Mouse (Mus musculus) heart, adult 8-10 months (tissue): ENCODE measurements around the gene Lrrc66. TPM values are rescaled to one million over a fixed set of nuclear protein-coding genes. Genes with fewer than 3 reads are reported as not detected.

Experiments used
- DNase-seq: peaks from one replicate; pipeline ENCODE4 v3.0.0; 2022; ENCODE audit warnings: low spot score
- total RNA-seq, 4 experiments: library from RNA; stranded (reverse); gene quantifications; 2 replicates each; pipeline ENCODE4 v1.2.4; 2022

Gene Lrrc66
- under 1 TPM in 1 of 4 experiments, not detected in 3; 0.12 TPM for total RNA-seq

DNA sequence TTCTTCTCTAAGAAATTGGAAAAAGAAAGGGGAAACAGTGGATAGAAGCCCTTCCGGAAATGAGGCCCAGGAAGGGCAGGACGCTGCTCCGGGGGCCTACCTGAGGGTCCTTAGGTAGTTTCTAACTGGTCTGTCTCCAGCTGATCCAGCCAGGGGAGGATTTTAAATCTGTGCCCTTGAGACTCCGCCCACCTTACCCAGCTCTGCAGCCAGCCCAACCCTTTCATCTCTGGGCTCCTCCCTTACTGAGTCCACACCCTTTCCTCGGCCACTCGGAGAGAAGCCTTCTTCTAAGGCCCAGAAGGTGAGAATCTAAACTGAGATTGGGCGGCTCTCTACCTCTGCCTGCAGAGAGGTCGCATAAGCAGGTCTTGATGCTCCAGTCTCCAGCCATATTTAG lies at the start of gene Lrrc66:
TSS of gene Lrrc66 (minus strand) at position 236 of the 400 bp plus-strand sequence.
- DNase-seq: no peak

DNA sequence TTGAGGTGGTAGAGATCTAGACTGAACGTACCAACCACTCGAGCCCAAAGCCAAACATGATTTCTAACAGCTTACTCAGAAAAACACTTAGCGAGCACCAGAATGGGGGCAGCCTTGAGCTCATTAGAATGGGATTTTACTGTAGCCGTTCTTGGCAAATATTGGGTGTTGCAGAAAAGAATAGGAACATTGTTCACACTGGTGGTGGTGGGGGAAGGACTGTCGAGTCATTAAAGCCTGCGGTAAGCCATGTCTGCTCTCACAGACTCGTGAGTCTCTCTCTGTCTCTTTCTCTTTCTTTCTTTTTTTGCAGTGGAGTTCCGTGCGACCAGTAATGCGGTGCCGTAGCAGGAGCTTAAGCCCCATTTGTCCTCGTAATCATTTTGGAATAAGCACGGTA lies 44.3 kb upstream of the Lrrc66 start:
- no peak for DNase-seq

DNA sequence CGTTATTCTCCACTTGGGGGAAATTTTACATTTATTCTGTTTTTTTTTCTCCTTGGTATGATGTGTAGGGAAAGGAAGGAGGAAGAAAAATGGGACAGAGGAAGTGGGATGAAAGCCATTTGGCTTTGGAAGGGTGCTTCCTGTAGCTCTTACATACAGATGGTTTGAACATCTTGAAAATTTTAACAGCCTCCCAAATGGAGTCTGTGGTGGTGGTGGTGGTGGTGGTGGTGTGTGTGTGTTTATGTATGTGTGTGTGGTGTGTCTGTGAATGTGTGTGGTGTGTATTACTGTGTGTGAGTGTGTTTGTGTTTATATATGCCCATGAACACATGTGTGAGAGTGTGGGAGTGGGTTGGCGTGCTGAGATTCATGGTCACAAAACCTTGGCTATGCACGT lies 43.3 kb upstream of the Lrrc66 start:
- DNase-seq: no peak

GRCm38 (mm10) chr5:73669386-73669785 lies 37.1 kb upstream of the Lrrc66 start:
- no peak for DNase-seq

DNA sequence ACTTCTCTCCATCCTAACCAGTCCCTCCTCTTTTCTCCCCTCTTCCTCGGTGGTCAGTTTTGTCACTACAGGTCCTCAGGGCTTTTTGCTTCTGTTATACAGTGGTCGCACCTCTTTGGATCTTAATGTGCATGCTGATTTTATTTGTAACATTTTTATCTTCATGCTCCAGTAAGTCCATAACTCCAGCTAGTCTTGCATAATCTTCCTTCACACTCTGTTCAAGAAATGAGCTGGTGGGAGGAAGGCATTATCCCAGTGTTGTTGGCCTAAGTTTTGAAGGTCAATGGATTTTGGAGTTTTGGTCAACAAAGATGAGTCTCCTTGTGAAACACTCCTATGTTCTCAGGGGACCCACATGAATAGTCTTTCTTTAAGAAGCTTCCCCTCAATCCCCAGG lies 35.6 kb upstream of the Lrrc66 start:
- DNase-seq: no peak

GRCm38 (mm10) chr5:73666695-73667094 lies 34.4 kb upstream of the Lrrc66 start:
- DNase-seq: no peak

- DNase-seq: no peak
These were observed 19.5 kb upstream of the Lrrc66 start for GRCm38 (mm10) chr5:73651855-73652201.

GRCm38 (mm10) chr5:73651061-73651854 lies 18.9 kb upstream of the Lrrc66 start, which contains the start of gene Spata18:
Gene Spata18 (plus strand): TSS chr5:73651379.
- no peak for DNase-seq

DNA sequence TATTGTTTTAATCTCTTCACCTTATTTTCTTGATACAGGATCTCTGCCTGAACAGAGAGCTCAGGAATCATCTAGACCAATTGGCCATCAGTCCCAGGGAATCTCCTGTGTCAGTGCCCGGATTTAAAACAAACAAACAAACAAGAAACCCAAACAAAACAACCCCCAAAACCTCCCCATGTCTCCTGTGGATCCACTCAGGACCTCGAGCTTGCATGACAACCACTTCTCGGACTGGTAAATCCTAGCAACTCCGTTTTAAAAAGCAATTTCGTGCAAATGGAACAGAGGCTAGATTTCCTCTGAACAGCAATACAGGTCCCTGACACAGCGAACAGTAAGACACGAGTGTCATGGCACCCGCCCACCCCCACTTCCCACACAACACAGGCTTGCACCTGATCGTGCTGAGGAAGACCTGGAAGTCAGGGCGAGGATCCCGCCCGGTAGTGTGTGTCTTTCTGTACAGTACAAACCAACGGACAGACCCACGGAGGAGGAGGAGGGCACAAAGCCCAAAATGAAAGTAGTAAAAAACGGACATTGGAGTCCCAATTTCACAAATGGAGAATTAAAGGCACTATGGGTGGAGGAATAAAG lies 18.1 kb upstream of the Lrrc66 start:
- DNase-seq: no peak

- DNase-seq: peak; percentile 89
These were observed 15.1 kb upstream of the Lrrc66 start, which contains the start of gene Sgcb for GRCm38 (mm10) chr5:73647261-73647900. Gene Sgcb (minus strand): TSS chr5:73647790.

DNA sequence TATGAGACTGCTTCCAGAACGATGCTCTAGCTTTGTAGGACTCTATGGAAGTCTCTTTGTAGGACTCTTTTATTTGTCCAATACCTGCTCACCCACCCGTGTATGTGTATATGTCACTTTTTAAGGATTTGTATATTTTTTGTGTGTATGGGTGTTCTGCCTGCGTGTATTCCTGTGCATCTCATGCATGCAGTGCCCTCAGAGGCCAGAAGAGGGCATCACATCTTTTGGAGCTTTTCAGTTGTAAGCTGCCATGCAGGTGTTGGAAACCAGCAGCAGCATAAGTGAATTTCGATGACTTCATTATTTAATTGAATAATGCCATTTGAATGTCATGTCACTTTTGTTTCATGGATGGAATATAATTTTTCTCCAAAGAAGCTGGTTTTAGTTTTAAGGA lies 9.8 kb upstream of the Lrrc66 start:
- no peak for DNase-seq

DNA sequence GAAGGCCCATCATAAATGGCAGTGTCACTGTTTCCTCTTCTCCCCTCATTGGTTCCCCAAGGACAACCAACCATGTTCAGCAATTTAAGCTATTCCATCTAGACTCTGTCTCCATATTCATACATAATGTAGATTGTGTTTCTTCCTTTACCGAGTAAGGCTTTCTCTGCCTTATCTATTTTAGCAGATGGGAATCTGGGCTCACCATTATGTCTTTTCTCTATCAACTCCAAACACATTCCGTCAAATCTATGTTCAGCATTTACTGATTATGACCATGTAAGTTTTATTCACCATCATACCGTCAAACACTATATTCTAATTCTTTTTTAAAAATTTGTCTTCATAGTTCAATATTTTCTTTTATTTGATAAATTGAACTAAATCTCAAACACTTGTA lies 8.7 kb upstream of the Lrrc66 start:
- no peak for DNase-seq

GRCm38 (mm10) chr5:73637337-73638107 lies 5.2 kb upstream of the Lrrc66 start:
- peak; percentile 52 for DNase-seq

DNA sequence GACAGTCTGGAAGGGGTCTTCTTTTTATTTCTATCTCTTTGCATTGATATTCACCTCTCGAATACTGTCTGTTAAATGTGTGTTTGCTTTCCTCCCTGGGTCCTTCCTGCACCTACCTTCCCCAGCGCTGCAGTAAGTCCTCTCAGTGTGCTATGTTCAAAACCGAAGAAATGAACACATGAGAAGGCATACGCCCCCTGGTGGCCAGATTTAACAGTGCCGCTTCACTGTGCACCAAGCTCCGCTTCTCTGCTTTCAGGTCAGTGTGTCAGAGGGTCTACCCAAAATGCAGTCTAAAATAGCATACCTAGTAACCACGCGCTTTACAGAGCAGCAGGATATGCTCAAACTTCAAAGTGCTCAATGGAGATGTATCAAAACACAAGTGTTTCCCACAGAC lies 815 bp upstream of the Lrrc66 start:
- peak; percentile 63 for DNase-seq

- no peak for DNase-seq
These were observed 1.2 kb downstream of the Lrrc66 start for GRCm38 (mm10) chr5:73631001-73631558.

DNA sequence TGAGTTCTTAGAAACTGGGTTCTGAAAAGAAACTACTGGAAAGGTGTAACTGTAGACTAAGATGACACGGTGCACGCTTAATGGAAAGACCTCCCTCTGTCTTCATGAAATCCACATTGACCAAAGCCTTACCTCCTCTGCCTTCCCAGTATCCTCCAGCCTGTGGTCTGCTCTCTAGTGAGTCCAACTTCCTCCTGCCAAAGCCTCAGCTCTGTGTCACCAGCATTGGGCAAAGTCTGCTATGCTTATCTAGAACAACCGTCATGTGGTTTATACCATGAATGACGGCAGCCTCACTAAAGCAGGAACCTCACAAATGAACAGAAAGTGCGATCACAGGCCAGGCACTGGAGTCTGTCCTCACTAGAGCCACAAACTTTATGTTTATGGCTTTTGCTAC lies 2.2 kb downstream of the Lrrc66 start:
- DNase-seq: no peak

GRCm38 (mm10) chr5:73627991-73628390 lies 4.3 kb downstream of the Lrrc66 start:
- no peak for DNase-seq

- no peak for DNase-seq
These were observed 4.8 kb downstream of the Lrrc66 start for GRCm38 (mm10) chr5:73627559-73627958.

DNA sequence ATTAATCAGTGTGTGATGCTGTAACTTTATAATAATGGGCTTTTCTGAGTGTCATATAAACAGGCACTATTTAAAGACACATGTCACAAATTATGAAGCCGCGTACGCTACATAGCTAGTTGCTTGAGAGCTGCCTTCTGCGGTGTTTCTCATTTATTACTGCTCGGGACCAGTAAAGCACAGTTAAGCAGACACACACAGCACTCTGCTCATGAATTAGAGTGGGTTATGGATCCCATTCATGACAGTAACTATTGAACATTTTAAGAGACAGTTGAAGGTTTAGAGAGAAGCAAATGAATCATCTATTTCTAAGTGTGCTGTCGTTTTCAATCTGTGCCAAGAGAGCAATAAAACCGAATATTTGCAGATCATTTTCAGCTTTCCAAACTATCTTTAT lies 5.5 kb downstream of the Lrrc66 start:
- DNase-seq: no peak

DNA sequence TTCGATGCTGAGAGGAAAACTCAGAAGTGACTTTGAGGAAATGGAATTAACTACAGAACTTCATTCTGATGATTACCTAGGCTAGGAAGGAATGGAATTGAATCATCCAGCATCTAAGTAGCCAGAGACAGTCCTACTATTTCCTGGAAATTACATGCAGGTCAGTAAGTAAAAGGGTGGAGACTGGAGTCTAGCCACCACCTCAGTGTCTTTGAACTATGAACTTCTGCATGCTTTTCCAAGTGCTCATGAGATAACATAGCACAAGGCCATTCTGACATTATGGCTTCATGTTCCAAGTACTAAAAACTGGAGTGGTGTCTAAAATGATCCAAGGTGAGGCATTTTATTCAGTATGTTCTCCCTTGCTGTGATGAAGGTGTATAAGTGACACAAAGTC lies 6.8 kb downstream of the Lrrc66 start:
- DNase-seq: no peak

- DNase-seq: no peak
These were observed 13.4 kb downstream of the Lrrc66 start for GRCm38 (mm10) chr5:73618969-73619368.

- no peak for DNase-seq
These were observed 17.1 kb downstream of the Lrrc66 start for GRCm38 (mm10) chr5:73615211-73615610.
